Mouse (Mus musculus): ENCODE results near the gene Cela1.

DNA sequence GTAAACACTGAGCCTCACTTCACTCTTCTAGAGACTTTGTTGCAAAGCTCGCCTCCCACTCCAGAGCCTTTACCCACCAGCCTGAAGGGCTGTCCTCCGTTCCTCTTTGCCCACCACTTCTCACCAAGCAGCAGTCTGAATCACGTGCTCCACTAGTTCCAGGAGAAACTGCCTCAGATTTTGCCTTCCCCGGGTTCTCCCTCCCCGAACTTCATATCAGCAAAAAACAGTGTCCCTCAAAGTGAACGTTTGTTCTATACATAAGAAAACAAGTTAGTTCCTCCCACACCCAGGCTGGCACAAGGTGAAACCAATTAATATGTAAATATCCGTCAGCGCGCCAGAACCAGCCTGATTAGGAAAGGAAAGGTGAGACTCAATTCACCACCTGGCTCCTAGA is 52.5 kb downstream of the Cela1 start:
- TF ChIP-seq CTCF (IDR thresholded peaks at IDR 0.05; ENCODE audit: extremely low read depth, insufficient read depth, insufficient read length, insufficient replicate concordance) = no peak
- no peak for TF ChIP-seq POLR2A (IDR thresholded peaks at IDR 0.05; ENCODE audit: low read depth, low read length)

Measured in spleen, adult 2 months (tissue).